Mouse (Mus musculus) liver, embryonic 12.5 days (tissue): ENCODE results near the gene Rasgrp1. TPM values are rescaled to one million over a fixed set of nuclear protein-coding genes. Genes with fewer than 3 reads are reported as not detected.

Experiments
- ATAC-seq: fragments of 200-750 bp; cut with Nextera tagmentation; 2 replicates; pipeline ENCODE4 v1.8.0; 2017; ENCODE audit warnings: moderate number of reproducible peaks, mild to moderate bottlenecking, moderate library complexity
- H3K27ac ChIP-seq: fragments of 300-500 bp; sonication (generic); 2 replicates; pipeline ENCODE4 v1.5.1; 2016; ENCODE audit warnings: mild to moderate bottlenecking
- H3K27me3 ChIP-seq: fragments of 300-500 bp; sonication (generic); replicated peaks from 2 replicates; pipeline ENCODE4 v1.6.1; 2016; ENCODE audit warnings: mild to moderate bottlenecking, moderate library complexity
- H3K36me3 ChIP-seq: fragments of 300-500 bp; sonication (generic); 2 replicates; pipeline ENCODE4 v1.6.1; 2016; ENCODE audit warnings: mild to moderate bottlenecking, moderate library complexity
- H3K4me1 ChIP-seq: fragments of 300-500 bp; sonication (generic); 2 replicates; pipeline ENCODE4 v1.6.1; 2016
- H3K4me2 ChIP-seq: fragments of 300-500 bp; sonication (generic); 2 replicates; pipeline ENCODE4 v1.6.1; 2016; ENCODE audit warnings: mild to moderate bottlenecking, moderate library complexity
- H3K4me3 ChIP-seq: fragments of 300-500 bp; sonication (generic); 2 replicates; pipeline ENCODE4 v1.5.1; 2016; ENCODE audit warnings: mild to moderate bottlenecking, moderate library complexity
- H3K9ac ChIP-seq: fragments of 300-500 bp; sonication (generic); 2 replicates; pipeline ENCODE4 v1.6.1; 2016; ENCODE audit warnings: mild to moderate bottlenecking, moderate library complexity
- H3K9me3 ChIP-seq: fragments of 300-500 bp; sonication (generic); replicated peaks from 2 replicates; pipeline ENCODE4 v1.6.1; 2016; ENCODE audit warnings: mild to moderate bottlenecking, moderate library complexity
- WGBS: fragments of 180-500 bp; shearing (Covaris S2); methylation state at CpG from one replicate; pipeline ENCODE4 v1.1.7; 2016; ENCODE audit not compliant: insufficient replicate concordance; 5-methylcytosine and 5-hydroxymethylcytosine counted together
- polyA plus RNA-seq: library from polyadenylated mRNA; unstranded; fragments of >200 nt; fragmentation: Nextera tagmentation; extraction: Ambion mirVana; gene quantifications from 2 replicates; pipeline ENCODE4 v1.2.1, GENCODE M21; 2016

Rasgrp1 gene
- 0.20 and 0.37 TPM in 2 replicates for polyA plus RNA-seq

DNA sequence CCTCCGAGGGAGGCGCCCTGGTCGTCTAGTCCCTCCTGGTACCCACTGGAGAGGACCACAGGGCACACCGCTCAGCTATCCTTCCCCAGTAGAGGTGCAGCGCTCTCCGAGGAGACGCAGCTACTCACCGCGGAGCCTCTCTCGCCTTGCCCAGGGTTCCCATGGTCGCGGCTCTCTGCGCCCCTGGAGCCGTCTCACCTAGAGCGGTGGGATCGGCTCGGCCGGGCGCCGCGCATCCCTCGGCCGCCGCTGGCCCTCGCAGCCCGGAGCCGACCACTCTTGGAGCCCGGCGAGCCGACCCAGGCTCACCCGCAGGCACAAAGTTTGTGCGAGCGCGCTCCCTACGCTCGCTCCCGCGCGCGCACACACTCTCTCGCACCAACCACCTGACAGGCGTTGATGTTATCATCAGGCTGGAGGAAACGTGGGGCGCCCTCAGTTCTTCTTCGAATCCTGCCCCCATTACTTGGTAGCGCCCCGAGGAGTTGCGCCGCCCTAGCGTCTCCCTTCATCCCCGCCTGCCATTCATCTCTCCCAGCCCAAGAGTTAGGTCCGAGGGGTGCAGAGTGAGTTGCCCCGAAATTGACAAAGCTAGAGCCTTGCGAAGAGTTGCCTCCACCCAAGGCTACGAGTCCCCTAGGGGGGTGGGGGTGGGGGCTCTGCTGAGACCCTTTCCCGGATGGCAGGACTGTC, at the start of gene Rasgrp1:
Gene Rasgrp1, minus strand, starts transcription at position 455 of the 693 bp plus-strand sequence.
- Histone ChIP-seq H3K9me3 (no peaks in the 10 kb centered on the region), H3K27ac (no peak within 1 kb of the TSS), H3K4me1 (peaks cover 7% of the 10 kb centered on the region; the same call in 1 of the 2 replicates), H3K9ac (no peak within 1 kb of the TSS), H3K27me3 (peaks cover 41% of the 10 kb centered on the region), H3K4me3 (peak within 1 kb of the TSS; percentile 46), H3K36me3 (no peaks in the 10 kb centered on the region), H3K4me2 (peak within 1 kb of the TSS; percentile 66)
- peak; percentile 37; the same call in 1 of the 2 replicates for ATAC-seq
- WGBS: 3% methylated on average over 53 of the region's 56 CpGs

GRCm38 (mm10) chr2:117389925-117390892, 47.4 kb upstream of the Rasgrp1 start:
- WGBS: 65% methylated on average over 17 of the region's 17 CpGs
- ATAC-seq: no peak
- no peaks in the 10 kb centered on the region for H3K27me3 ChIP-seq
- H3K27ac ChIP-seq: no peak overlapping the region
- no peak overlapping the region for H3K9ac ChIP-seq
- H3K4me2 ChIP-seq: no peak overlapping the region
- H3K4me1 ChIP-seq: no peaks in the 10 kb centered on the region
- no peaks in the 10 kb centered on the region for H3K9me3 ChIP-seq
- no peak overlapping the region for H3K4me3 ChIP-seq
- H3K36me3 ChIP-seq: no peaks in the 10 kb centered on the region

DNA sequence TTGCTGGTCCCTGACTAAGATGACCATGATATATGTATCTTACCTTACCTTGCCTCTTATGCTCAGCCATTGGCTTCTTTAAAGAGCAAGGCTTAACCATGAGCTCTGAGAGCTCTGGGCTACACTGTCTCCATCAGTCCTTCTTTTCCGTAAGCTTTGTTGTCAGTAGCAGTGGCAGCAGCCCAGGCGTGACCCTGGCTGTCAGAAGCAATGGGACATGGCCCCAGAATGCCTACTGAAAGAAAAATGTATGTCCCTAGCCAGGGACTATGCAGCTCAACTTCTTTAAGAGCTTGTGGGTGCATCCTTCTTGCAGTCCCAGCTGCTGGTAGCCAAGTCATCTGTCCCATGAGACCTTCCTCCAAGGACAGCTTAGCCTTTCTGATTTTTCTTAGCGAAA, 46.7 kb upstream of the Rasgrp1 start:
- ATAC-seq: no peak
- Histone ChIP-seq H3K4me2 (no peak overlapping the region), H3K27ac (no peak overlapping the region), H3K9ac (no peak overlapping the region), H3K9me3 (no peaks in the 10 kb centered on the region), H3K36me3 (no peaks in the 10 kb centered on the region), H3K4me3 (no peak overlapping the region), H3K4me1 (no peaks in the 10 kb centered on the region), H3K27me3 (no peaks in the 10 kb centered on the region)
- 78% methylated on average over 2 of the region's 3 CpGs for WGBS

DNA sequence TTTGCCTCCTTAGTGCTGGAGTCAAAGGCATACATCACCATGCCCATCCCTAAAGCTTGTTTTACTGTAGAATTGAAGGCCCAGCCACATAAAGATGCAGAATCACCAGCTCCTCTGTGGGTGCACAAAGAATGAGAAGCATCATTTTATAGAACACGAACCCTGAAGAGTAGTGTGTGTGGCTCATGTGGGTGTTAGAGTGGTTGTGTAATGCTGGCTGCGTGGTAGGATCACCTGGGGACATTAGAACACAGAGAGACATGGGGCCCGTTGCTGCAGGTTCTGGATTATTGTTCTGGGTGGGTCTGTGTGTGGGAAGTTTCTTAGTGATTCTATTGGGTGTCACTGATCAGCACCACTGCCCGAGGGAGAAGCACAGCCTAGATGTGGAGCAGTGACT, 45.3 kb upstream of the Rasgrp1 start:
- no peak for ATAC-seq
- no peak overlapping the region for H3K9ac ChIP-seq
- no peak overlapping the region for H3K4me3 ChIP-seq
- H3K36me3 ChIP-seq: no peaks in the 10 kb centered on the region
- WGBS: 55% methylated on average over 4 of the region's 4 CpGs
- no peaks in the 10 kb centered on the region for H3K9me3 ChIP-seq
- H3K27ac ChIP-seq: no peak overlapping the region
- H3K27me3 ChIP-seq: no peaks in the 10 kb centered on the region
- no peak overlapping the region for H3K4me2 ChIP-seq
- H3K4me1 ChIP-seq: no peaks in the 10 kb centered on the region

GRCm38 (mm10) chr2:117386981-117387705, 44.3 kb upstream of the Rasgrp1 start:
- H3K9ac ChIP-seq: no peak overlapping the region
- H3K9me3 ChIP-seq: no peaks in the 10 kb centered on the region
- H3K36me3 ChIP-seq: no peaks in the 10 kb centered on the region
- no peak overlapping the region for H3K4me2 ChIP-seq
- no peak overlapping the region for H3K27ac ChIP-seq
- ATAC-seq: no peak
- 64% methylated on average over 12 of the region's 12 CpGs for WGBS
- H3K4me1 ChIP-seq: no peaks in the 10 kb centered on the region
- H3K27me3 ChIP-seq: no peaks in the 10 kb centered on the region
- no peak overlapping the region for H3K4me3 ChIP-seq

DNA sequence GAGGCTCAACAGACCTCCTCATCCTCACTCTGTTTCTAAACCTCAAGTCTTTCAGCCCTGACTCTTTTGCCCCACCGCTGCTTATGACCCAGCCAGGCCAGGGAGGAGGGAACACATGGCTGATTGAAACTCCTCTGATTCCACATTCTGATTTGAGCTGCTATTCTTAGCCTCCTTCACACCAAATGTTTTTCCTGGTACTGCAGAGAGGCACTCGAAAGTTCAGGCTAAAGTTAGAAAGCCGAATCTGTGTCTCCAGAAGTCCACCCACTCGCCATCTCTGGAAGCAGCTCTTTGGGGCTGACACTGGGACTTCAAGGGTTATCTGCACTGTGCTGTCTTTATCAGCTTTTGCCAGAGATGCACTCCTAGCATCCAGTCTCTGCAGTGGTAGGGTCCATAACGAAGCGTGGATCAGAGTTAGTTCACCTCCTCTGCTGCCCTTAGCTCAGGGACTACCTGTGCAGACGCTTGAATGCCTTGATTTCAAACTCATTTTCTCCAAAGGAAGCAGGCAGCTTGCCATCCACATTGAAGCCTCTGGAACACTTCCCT, 43.3 kb upstream of the Rasgrp1 start:
- ATAC-seq: no peak
- Histone ChIP-seq H3K27me3 (no peaks in the 10 kb centered on the region), H3K4me1 (no peaks in the 10 kb centered on the region), H3K36me3 (no peaks in the 10 kb centered on the region), H3K4me3 (no peak overlapping the region), H3K27ac (no peak overlapping the region), H3K4me2 (no peak overlapping the region), H3K9me3 (no peaks in the 10 kb centered on the region), H3K9ac (no peak overlapping the region)
- 32% methylated on average over 7 of the region's 7 CpGs for WGBS

DNA sequence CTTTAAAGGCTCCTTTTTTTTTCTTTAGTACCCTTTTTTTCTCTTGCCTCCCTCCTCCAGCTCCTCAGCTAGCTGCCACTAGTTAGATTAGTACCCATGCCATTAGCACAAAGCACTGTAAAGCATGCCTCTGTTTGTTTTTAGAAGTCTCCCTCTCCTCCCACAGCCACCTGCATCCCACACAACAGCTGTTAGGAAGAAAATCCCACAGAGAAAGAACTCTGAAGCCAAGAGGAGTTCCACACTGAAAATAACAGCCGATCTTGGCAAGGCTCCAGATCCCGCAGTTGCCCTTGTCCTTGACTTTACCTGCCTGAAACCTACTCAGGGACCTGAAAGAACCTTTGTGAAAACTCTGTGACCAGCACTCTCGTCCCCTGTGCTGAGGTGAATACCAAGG, 38.5 kb upstream of the Rasgrp1 start:
- Histone ChIP-seq H3K9me3 (no peaks in the 10 kb centered on the region), H3K4me1 (no peaks in the 10 kb centered on the region), H3K36me3 (no peaks in the 10 kb centered on the region), H3K27me3 (no peaks in the 10 kb centered on the region), H3K4me3 (no peak overlapping the region), H3K27ac (no peak overlapping the region), H3K9ac (no peak overlapping the region), H3K4me2 (no peak overlapping the region)
- 59% methylated on average over 3 of the region's 3 CpGs for WGBS
- no peak for ATAC-seq

GRCm38 (mm10) chr2:117374293-117374830, 31.6 kb upstream of the Rasgrp1 start:
- no peak overlapping the region for H3K4me3 ChIP-seq
- H3K9ac ChIP-seq: no peak overlapping the region
- no peaks in the 10 kb centered on the region for H3K9me3 ChIP-seq
- WGBS: 20% methylated on average over 2 of the region's 2 CpGs
- ATAC-seq: no peak
- H3K36me3 ChIP-seq: no peaks in the 10 kb centered on the region
- no peak overlapping the region for H3K4me2 ChIP-seq
- no peak overlapping the region for H3K27ac ChIP-seq
- no peaks in the 10 kb centered on the region for H3K4me1 ChIP-seq
- H3K27me3 ChIP-seq: no peaks in the 10 kb centered on the region

DNA sequence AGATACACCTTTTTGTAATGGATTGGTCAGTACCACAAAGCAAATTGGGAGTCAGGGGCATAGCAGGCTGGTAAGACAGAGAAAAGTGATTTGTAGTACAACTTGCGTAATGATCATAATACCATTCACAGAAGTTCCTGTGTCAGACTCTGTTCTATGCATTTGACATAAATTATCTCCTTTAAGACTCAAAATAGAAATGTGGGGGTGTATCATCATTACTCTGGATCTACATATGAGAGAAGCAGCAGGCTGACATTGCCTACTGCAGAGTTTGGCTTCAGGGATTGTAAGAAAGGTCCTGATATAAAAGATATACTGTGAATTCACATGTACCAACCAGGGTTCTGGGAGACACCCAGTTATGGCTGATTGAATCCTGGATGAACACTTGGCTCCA, 28.9 kb upstream of the Rasgrp1 start:
- no peaks in the 10 kb centered on the region for H3K36me3 ChIP-seq
- H3K9ac ChIP-seq: no peak overlapping the region
- no peaks in the 10 kb centered on the region for H3K27me3 ChIP-seq
- no peaks in the 10 kb centered on the region for H3K9me3 ChIP-seq
- no peak overlapping the region for H3K4me2 ChIP-seq
- no peaks in the 10 kb centered on the region for H3K4me1 ChIP-seq
- WGBS: 73% methylated on average over 1 of the region's 1 CpGs
- no peak overlapping the region for H3K4me3 ChIP-seq
- no peak for ATAC-seq
- H3K27ac ChIP-seq: no peak overlapping the region

- WGBS: 51% methylated on average over 3 of the region's 3 CpGs
- ATAC-seq: no peak
Measured at GRCm38 (mm10) chr2:117366478-117366877, 23.7 kb upstream of the Rasgrp1 start.

GRCm38 (mm10) chr2:117364056-117364455, 21.3 kb upstream of the Rasgrp1 start:
- Histone ChIP-seq H3K4me1 (no peaks in the 10 kb centered on the region), H3K9ac (no peak overlapping the region), H3K4me3 (no peak overlapping the region), H3K27me3 (no peaks in the 10 kb centered on the region), H3K4me2 (no peak overlapping the region), H3K9me3 (no peaks in the 10 kb centered on the region), H3K27ac (no peak overlapping the region), H3K36me3 (no peaks in the 10 kb centered on the region)
- ATAC-seq: no peak
- WGBS: 75% methylated on average over 2 of the region's 2 CpGs

More at GRCm38 (mm10) chr2:117366478-117366877, 23.7 kb upstream of the Rasgrp1 start:
- no peaks in the 10 kb centered on the region for H3K36me3 ChIP-seq
- no peak overlapping the region for H3K4me3 ChIP-seq
- no peaks in the 10 kb centered on the region for H3K9me3 ChIP-seq
- H3K4me1 ChIP-seq: no peaks in the 10 kb centered on the region
- H3K9ac ChIP-seq: no peak overlapping the region
- no peak overlapping the region for H3K27ac ChIP-seq
- H3K27me3 ChIP-seq: no peaks in the 10 kb centered on the region
- no peak overlapping the region for H3K4me2 ChIP-seq
